Mouse (Mus musculus) gastrocnemius, postnatal 4 days (tissue): ENCODE measurements around the gene Tnni3. TPM values are rescaled to one million over a fixed set of nuclear protein-coding genes. Genes with fewer than 3 reads are reported as not detected.

Source experiments
- DNase-seq, 2 experiments: peaks; one replicate each; pipeline ENCODE4 v3.0.0; 2021 to 2022; ENCODE audit warnings: low spot score in 2 of 2, mixed read lengths in 2 of 2
- total RNA-seq, 2 experiments: library from RNA; stranded (reverse); gene quantifications; 2 replicates each; pipeline ENCODE4 v1.2.3; 2021

The Tnni3 gene
- total RNA-seq, 2 experiments from 2014 or later: 1.7 to 3.0 TPM

- DNase-seq: no peak
Measured at GRCm38 (mm10) chr7:4521231-4522003, 2.6 kb downstream of the Tnni3 start.

GRCm38 (mm10) chr7:4518487-4518886 is 5.5 kb downstream of the Tnni3 start:
- no peak for DNase-seq

GRCm38 (mm10) chr7:4516332-4517050 is 7.5 kb downstream of the Tnni3 start, which contains the start of gene Tnnt1:
Tnnt1 (minus strand) TSS chr7:4516382.
- DNase-seq: no peak

DNA sequence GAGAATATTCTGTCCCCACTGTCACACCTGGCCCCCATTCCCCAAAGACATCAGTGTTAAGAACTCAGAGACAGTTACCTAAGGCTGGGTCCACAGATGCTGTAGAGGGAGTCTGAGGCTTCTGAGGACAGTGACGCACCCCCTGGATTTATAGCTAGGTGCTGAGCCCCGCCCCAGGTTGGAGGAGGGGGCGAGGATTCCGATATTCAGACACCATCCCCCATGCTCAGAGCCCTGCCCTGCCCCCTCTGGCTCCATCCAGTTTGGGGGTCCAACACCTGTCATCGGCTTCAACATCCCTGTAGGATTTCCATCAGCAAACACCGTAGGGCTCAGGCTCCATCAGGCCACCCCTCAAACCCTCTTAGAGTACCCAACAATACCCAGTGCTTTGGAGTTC is 8.2 kb downstream of the Tnni3 start:
- DNase-seq: no peak

DNA sequence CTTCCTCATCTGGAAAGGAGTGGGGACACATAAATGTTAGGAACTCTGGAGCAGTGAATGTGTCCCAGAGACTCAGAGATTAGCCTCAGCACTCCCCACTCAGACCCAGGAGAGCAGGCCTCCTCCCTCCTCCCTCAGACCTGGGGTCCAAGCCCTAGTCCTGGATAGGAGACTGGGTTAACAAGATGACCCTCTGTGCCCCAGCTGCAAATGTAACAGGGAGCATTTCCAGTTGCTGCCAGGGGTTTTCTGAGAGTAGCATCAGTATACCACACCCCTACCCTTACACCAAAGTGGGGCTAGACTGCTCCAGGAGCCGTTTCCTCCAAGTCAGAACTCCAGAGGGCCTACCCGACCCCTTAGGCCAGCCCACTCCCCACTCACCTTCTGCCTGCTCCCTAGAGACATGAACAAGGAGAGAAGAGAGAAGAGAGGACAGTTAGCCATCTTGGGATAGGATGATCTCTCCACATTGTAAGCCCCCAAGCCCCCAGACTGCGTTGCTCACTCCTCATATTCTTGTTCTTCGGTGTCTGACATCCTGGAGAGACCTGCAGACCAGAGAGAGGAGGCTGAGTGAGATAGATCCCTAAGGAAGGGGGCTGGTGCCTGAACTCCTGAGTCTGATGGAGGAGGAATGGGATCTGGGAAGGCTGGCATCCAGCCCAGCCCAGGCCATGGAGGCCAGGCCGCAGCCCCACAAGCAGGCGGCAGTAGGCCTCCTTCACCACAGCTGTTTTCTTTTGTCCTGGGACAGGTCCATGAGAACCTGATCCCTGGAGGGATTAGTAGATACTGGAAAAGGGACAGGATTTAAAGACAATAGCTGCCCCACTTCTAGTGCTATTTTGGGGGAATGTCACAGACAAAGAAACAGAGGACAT is 10.0 kb downstream of the Tnni3 start:
- DNase-seq: peak in 1 of 2 experiments; percentile 52

DNA sequence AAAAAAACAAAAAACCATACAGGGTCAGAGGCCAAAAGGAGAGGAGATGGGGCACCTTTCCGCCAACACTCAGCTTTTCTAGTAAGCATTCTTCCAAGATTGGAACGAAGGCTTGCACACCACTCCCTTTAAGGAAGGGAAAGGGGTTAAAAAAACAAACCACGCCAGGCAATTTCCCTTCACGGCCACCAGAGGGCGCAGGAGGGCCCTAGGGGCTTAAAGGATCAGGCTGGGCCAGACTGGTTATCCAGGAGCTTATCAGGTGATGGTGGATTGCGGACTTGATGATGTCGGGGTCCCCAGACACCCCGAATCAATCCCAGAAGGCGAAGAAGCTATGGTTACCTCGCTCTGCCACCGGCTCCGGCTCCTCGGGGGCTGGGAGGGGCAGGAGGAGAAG is 10.8 kb downstream of the Tnni3 start:
- no peak for DNase-seq

DNA sequence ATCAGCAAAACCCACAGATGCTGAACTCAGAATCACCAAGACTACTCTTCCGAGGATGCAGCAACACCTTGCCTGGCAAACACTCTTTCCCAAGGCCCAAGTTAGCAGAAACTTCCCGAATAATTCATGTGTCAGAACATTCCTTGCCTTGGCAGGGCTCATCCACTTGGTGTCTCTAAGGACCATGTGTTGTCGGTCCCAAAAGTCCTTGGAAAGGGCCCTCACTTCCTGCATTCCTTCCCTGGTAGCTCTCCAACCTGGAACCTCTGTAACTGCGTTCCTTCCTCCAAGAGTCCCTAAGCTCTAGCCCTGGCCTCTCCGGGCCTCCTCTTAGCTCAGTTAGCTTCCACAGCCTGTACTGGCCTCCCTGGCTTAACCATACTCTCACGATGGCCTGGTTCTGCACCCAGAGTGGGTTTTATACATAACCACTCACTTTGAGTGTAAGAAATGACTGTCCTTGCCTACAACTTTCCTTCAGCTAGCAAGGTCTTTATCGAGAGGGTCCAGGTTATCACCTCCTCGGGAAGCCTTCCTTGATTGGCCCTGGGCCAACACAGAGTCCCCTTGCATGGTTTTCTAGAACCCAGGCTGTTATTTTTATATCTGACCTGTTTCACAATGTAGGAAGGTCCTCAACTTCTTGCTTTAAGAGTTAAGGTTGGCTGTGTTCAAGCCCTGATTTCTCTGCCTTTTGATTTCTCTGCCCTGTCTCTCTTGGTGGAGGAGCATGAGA is 12.4 kb downstream of the Tnni3 start:
- no peak for DNase-seq

GRCm38 (mm10) chr7:4509863-4510608 is 14.0 kb downstream of the Tnni3 start:
- peak; percentile 55 to 74 for DNase-seq

- no peak for DNase-seq
Measured at GRCm38 (mm10) chr7:4508739-4509116, 15.3 kb downstream of the Tnni3 start.

DNA sequence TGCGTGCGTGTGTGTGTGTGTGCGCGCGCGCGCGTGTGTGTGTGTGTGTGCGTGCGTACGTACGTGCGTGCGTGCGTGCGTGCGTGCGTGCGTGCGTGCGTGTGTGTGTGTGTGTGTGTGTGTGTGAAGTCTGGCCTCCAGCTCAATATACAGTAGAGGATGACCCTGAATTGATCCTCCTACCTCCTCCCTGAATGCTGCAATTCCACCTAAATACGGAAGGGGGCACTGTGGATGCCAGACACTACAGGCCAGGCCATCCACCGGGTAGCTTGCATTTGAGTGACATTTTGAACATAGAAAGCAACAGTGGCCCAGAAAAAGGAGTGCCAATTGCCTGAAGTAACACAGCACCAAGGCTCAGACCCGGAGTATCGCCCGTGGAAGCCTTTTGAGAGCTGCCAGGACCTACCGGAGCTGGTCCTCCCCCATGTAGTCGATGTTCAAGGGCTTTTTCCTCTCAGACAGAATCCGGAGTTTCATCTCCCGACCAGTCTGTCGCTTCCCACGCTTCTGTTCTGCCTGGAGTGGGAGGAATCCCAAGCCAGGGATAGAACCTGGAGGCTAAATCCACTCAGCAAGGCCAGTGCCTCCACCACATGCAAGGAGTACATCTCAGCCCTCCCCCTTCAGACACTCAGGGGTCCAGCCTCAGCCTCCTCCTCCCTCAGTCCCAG is 15.8 kb downstream of the Tnni3 start:
- no peak for DNase-seq

DNA sequence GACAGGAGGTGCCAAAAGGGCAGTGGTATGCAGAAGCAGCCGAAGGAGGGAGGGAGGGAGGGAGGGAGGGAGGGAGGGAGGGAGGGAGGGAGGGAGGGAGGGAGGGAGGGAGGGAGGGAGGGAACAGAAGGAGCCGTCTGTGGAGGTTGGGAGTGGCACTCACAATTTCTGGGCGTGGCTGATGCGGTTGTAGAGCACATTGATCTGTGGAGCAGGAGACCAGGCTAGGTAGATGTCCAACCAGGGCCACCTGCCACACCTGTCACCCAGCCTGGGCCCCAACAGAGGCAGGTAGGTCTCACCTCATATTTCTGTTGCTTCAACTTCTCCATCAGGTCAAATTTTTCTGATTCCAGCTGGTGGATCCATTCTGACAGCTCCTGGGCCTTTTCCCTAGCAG is 16.8 kb downstream of the Tnni3 start:
- no peak for DNase-seq

DNA sequence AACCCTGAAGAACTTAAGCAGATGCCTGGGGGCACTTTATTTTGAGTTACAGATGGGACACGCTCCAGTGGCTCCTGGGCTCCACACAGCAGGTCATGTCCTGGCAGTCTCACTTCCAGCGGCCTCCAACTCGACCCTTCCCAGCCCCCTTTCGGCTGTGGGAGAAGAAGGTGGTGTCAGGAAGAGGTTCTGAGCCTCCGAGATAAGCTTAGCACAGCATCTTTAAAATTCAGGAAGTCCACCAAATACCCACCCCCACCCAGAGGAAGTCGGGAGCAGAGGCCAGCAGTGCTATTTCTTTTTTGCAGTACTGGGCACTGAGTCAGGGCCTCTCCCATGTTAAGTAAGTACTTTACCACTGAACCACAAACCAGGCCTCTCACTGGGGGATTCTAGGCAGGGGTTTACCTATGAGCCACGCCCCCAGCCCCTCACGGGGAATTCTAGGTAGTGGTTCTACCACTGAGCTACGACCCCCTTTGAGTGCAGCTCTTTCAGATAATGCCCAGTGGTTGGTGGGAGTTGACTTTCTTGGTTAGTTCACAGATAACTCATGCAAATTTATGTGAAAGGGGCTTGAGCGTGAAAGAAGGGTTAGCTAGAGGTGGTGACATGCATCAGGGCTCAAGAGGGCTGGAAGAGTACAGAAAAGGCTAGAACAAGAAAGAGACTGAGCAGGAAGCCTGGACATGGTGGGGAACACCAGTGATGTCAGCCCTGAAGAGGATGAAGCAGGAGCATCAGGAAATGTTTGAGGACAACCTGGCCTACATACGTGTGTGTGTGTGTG is 19.2 kb downstream of the Tnni3 start:
- DNase-seq: no peak

- no peak for DNase-seq
Measured at GRCm38 (mm10) chr7:4503858-4504257, 20.2 kb downstream of the Tnni3 start.

DNA sequence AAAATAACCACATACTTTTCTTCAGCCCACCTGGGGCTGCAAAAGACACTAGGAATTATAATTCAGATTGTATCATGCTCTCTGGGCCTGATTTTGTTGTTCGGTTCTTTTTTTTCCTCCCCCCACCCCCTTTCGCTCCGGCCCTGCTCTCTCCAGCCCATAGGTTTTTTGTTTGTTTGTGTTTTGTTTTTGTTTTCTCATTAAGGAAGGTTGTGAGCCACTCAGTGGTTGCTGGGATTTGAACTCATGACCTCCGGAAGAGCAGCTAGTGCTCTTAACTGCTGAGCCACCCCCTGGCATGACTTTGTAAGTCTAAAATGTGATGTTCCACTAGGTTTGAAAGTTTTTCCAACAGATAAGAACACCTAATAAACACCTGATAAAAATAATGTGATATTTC is 20.9 kb downstream of the Tnni3 start:
- no peak for DNase-seq

DNA sequence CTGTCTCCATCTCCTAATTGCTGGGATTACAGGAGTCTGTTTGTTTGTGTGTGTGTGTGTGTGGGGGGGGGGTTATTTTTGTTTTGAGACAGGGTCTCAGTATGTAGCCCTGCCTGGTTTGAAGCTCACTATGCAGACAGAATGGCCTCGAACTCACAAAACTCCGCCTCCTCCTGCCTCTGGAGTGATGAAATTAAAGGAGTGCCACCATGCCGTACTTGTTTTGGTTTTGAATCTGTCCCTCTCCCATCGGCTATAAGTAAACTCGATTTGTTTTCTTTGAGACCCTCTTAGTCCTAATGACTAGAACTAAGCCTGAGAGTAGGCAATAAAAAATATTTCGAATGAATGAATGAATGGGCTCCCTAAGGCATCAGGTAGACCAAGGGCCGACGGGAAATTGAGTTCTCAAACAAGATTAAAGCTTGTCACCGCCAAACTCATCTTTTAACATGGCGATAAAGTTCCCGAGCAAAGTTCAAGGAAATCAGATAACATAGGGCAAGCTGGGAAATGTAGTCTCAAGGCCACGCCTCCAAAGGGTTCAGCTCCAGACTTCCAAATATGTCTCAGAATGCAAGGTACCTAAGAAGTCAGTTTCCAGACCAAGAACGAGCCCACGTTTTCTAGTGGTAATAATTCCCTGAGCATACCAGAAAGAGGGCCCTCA is 21.5 kb downstream of the Tnni3 start:
- DNase-seq: no peak

DNA sequence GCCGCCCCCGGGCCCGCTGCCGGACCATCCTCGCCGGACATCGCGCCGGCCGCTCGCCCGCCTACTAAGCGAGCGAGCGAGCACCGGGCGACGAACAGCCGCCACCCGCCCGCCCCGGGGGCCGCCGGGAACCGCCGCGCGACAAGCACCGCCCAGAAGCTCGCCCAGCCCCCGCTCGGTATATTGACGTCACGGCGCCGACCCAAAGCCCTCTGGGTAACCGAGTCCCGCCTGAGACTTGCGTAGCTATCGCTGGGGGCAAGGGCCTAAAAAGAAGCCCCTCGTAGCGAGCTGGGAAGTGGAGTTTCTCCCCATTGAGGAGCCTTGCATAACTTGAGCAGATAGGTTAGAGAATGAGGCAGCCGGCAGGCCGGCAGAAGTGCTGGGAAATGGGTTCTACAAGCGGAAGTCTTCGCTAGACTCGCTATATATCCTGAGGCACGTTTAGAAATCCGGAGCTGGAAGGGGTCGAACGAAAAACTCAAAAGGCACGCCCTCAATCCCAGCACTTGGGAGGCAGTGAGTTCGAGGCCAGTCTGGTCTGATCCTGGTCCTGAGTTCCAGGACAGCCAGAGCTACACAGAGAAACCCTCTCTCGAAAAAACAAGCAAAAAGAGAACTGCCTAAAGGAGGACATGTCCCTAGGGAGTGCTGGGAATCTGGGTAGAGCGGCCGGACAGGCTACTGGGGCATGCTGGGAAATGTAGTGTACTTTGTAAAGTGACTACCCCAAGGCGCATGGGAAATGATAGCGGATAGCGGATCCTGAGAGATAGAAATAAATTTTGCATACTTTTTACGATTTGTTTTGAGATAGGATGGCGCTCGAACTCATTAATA is 22.3 kb downstream of the Tnni3 start, which contains the start of gene Ppp1r12c:
Gene Ppp1r12c, minus strand, starts transcription at position 123 of the 840 bp plus-strand sequence.
- DNase-seq: peak; percentile 90 to 95

GRCm38 (mm10) chr7:4500892-4501471 is 23.0 kb downstream of the Tnni3 start:
- peak; percentile 41 to 53 for DNase-seq
